In the genomic region with DNA sequence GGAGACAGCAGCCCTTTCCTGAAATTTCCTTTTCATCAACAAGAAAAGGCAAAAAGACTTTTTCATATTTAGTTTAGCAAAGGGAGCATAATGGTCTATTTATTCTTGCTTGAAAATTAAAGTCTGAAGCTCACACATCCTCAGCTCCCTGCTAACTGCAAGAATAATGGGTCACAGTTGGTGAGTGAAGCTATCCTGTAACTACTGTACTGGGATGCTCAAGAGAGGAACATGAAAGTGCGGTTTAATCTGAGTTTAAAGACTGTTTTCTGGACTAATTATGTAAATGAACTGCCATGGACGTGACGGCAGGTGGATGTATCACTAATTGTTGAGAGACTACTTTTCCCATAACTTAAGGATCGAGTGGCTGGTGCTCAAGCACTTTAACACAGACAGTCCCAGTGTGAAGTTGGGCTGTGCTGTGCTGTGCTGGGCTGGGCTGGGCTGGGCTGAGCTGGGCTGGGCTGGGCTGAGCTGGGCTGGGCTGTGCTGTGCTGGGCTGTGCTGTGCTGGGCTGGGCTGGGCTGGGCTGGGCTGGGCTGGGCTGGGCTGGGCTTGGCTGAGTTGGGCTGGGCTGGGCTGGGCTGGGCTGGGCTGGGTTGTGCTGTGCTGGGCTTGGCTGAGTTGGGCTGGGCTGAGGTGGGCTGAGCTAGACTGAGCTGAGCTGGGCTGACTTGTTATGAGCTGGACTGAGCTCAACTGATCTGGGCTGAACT, we compare ENCODE assay signal across 9 mouse cellular contexts.
A peak's percentile ranks its signal among the peaks of the same experiment; 100 is the strongest.
DNase-seq lines count a peak whose midpoint lies in the region; ATAC-seq and TF ChIP-seq lines count a peak whose summit lies in the region.
"Had no signal": no experiment of that assay in that cellular context is flagged by ENCODE, and none has a peak within 500 bp of the region (broad histone marks: within the 10 kb centered on the region; RNA-seq: fewer than 3 reads in every experiment).

No protein-coding gene starts in this region.

- H3K9ac ChIP-seq in hindbrain, embryonic 14.5 days: no peak overlapping the region

- WGBS in hindbrain, embryonic 14.5 days: 50% methylated on average over 4 of the region's 4 CpGs
- WGBS in midbrain, embryonic 10.5 days: 70% methylated on average over 4 of the region's 4 CpGs
- 58% methylated on average over 4 of the region's 4 CpGs for WGBS in thymus, adult 2 months

- H3K4me2 ChIP-seq in hindbrain, embryonic 14.5 days (replicated peaks): no peak overlapping the region

- ATAC-seq in hindbrain, embryonic 14.5 days (ENCODE audit: low FRiP score): peak; percentile 55

- no peaks in the 10 kb centered on the region for H3K4me1 ChIP-seq in hindbrain, embryonic 14.5 days (replicated peaks; ENCODE audit: control insufficient read depth, insufficient read depth, low read length)
- H3K4me1 ChIP-seq in midbrain, embryonic 10.5 days: no peaks in the 10 kb centered on the region
- H3K4me1 ChIP-seq in thymus, adult 2 months (replicated peaks; ENCODE audit: control insufficient read depth, insufficient read depth, low read length): no peaks in the 10 kb centered on the region

- no peak for TF ChIP-seq POLR2A in thymus, adult 2 months (IDR thresholded peaks at IDR 0.05; ENCODE audit: control insufficient read depth, extremely low read depth, insufficient read depth, low read length, poor library complexity)

- H3K27me3 ChIP-seq in hindbrain, embryonic 14.5 days (ENCODE audit: control insufficient read depth, insufficient read depth, low read length): no peaks in the 10 kb centered on the region
- H3K27me3 ChIP-seq in midbrain, embryonic 10.5 days (ENCODE audit: low read depth, poor library complexity, severe bottlenecking): no peaks in the 10 kb centered on the region
- H3K27me3 ChIP-seq in thymus, adult 2 months (ENCODE audit: control insufficient read depth, insufficient read depth, low read length): no peaks in the 10 kb centered on the region

- H3K36me3 ChIP-seq in hindbrain, embryonic 14.5 days (replicated peaks; ENCODE audit: control insufficient read depth, insufficient read depth): no peaks in the 10 kb centered on the region
- no peaks in the 10 kb centered on the region for H3K36me3 ChIP-seq in midbrain, embryonic 10.5 days
- no peaks in the 10 kb centered on the region for H3K36me3 ChIP-seq in thymus, adult 2 months (ENCODE audit: control insufficient read depth, insufficient read depth, low read length)

- DNase-seq in heart, adult 11 months: peak; percentile 68
- no peak for DNase-seq in heart, postnatal 36 days
- peak; percentile 58 for DNase-seq in embryo, embryonic 11 days
- DNase-seq in hindbrain, embryonic 14.5 days (ENCODE audit: low spot score): no peak
- peak; percentile 26 for DNase-seq in midbrain, embryonic 10.5 days (ENCODE audit: low spot score)
- no peak for DNase-seq in adrenal gland, adult 2 months
- no peak for DNase-seq in thymus, adult 2 months
- no peak for DNase-seq in cerebellum, postnatal 4 days (ENCODE audit: low spot score in 2 of 2)
- DNase-seq: kidney, postnatal 14 days had no signal

- H3K9me3 ChIP-seq in hindbrain, embryonic 14.5 days (ENCODE audit: control insufficient read depth, low read length): no peaks in the 10 kb centered on the region
- H3K9me3 ChIP-seq in midbrain, embryonic 10.5 days (replicated peaks): no peaks in the 10 kb centered on the region

- no peak for TF ChIP-seq CTCF in thymus, adult 2 months (IDR thresholded peaks at IDR 0.05; ENCODE audit: borderline replicate concordance, control insufficient read depth, extremely low read depth, insufficient read depth, low read length, poor library complexity)

- intact Hi-C loops in heart, postnatal 36 days (cut with DNase I): no loop called here

- H3K27ac ChIP-seq in hindbrain, embryonic 14.5 days: no peak overlapping the region
- H3K27ac ChIP-seq in midbrain, embryonic 10.5 days (replicated peaks): no peak overlapping the region
- no peak overlapping the region for H3K27ac ChIP-seq in thymus, adult 2 months (ENCODE audit: control insufficient read depth, insufficient read depth, low read length)

- no peak overlapping the region for H3K4me3 ChIP-seq in hindbrain, embryonic 14.5 days (replicated peaks; ENCODE audit: low read length)
- no peak overlapping the region for H3K4me3 ChIP-seq in midbrain, embryonic 10.5 days
- no peak overlapping the region for H3K4me3 ChIP-seq in thymus, adult 2 months (ENCODE audit: control insufficient read depth, insufficient read depth, low read length)

Comparison
In these comparisons a context has a peak if more than half of its experiments do, and no peak if none do; other contexts are left out.
1. DNase-seq: peak in heart, adult 11 months (single experiment), embryo, embryonic 11 days (single experiment) and midbrain, embryonic 10.5 days (single experiment); none in heart, postnatal 36 days (0 of 2), hindbrain, embryonic 14.5 days (single experiment), adrenal gland, adult 2 months (single experiment), thymus, adult 2 months (single experiment) and cerebellum, postnatal 4 days (0 of 2).